Mouse (Mus musculus): ENCODE data around the gene Rd3l. TPM values are rescaled to one million over a fixed set of nuclear protein-coding genes. Genes with fewer than 3 reads are reported as not detected.

The Rd3l gene
- polyA plus RNA-seq, 1 experiment from 2014 or later, result not detected

- Histone ChIP-seq H3K27ac (no peak overlapping the region), H3K9me3 (replicated peaks) (no peaks in the 10 kb centered on the region), H3K9ac (no peak overlapping the region), H3K36me3 (no peaks in the 10 kb centered on the region), H3K4me3 (no peak overlapping the region), H3K4me2 (replicated peaks) (no peak overlapping the region), H3K27me3 (peaks cover 8% of the 10 kb centered on the region; the same call in 1 of the 2 replicates), H3K4me1 (peaks cover 27% of the 10 kb centered on the region)
- ATAC-seq (ENCODE audit: low FRiP score), result no peak
- WGBS, result 45% methylated on average over 24 of the region's 24 CpGs
These were observed 44.2 kb downstream of the Rd3l start for GRCm38 (mm10) chr12:111936706-111937550.

- WGBS, result 82% methylated on average over 2 of the region's 2 CpGs
- H3K9ac ChIP-seq, result no peak overlapping the region
- H3K4me1 ChIP-seq, result peaks cover 27% of the 10 kb centered on the region
These were observed 47.1 kb downstream of the Rd3l start for GRCm38 (mm10) chr12:111933971-111934370.

GRCm38 (mm10) chr12:111933032-111933704 lies 47.9 kb downstream of the Rd3l start:
- no peak overlapping the region for H3K4me2 ChIP-seq (replicated peaks)
- H3K4me1 ChIP-seq, result peaks cover 27% of the 10 kb centered on the region
- 71% methylated on average over 11 of the region's 11 CpGs for WGBS
- no peak overlapping the region for H3K27ac ChIP-seq
- no peak overlapping the region for H3K9ac ChIP-seq
- H3K36me3 ChIP-seq, result no peaks in the 10 kb centered on the region
- no peak overlapping the region for H3K4me3 ChIP-seq
- H3K9me3 ChIP-seq (replicated peaks), result no peaks in the 10 kb centered on the region
- ATAC-seq (ENCODE audit: low FRiP score), result no peak
- peaks cover 3% of the 10 kb centered on the region; the same call in 1 of the 2 replicates for H3K27me3 ChIP-seq

More at GRCm38 (mm10) chr12:111933971-111934370, 47.1 kb downstream of the Rd3l start:
- Histone ChIP-seq H3K4me2 (replicated peaks) (no peak overlapping the region), H3K9me3 (replicated peaks) (no peaks in the 10 kb centered on the region), H3K36me3 (no peaks in the 10 kb centered on the region), H3K27me3 (peaks cover 3% of the 10 kb centered on the region; the same call in 1 of the 2 replicates), H3K4me3 (no peak overlapping the region), H3K27ac (no peak overlapping the region)
- ATAC-seq (ENCODE audit: low FRiP score), result no peak

GRCm38 (mm10) chr12:111932513-111932912 lies 48.6 kb downstream of the Rd3l start:
- no peak overlapping the region for H3K9ac ChIP-seq
- no peak overlapping the region for H3K27ac ChIP-seq
- H3K9me3 ChIP-seq (replicated peaks), result no peaks in the 10 kb centered on the region
- no peaks in the 10 kb centered on the region for H3K36me3 ChIP-seq
- H3K4me1 ChIP-seq, result peaks cover 22% of the 10 kb centered on the region
- H3K4me2 ChIP-seq (replicated peaks), result no peak overlapping the region
- ATAC-seq (ENCODE audit: low FRiP score), result no peak
- peaks cover 3% of the 10 kb centered on the region; the same call in 1 of the 2 replicates for H3K27me3 ChIP-seq
- no peak overlapping the region for H3K4me3 ChIP-seq
- WGBS, result 51% methylated on average over 3 of the region's 3 CpGs

GRCm38 (mm10) chr12:111931411-111932025 lies 49.6 kb downstream of the Rd3l start:
- 87% methylated on average over 9 of the region's 9 CpGs for WGBS
- no peak for ATAC-seq (ENCODE audit: low FRiP score)
- Histone ChIP-seq H3K4me1 (peaks cover 15% of the 10 kb centered on the region), H3K9me3 (replicated peaks) (no peaks in the 10 kb centered on the region), H3K27ac (no peak overlapping the region), H3K9ac (no peak overlapping the region), H3K4me2 (replicated peaks) (no peak overlapping the region), H3K36me3 (no peaks in the 10 kb centered on the region), H3K27me3 (peaks cover 3% of the 10 kb centered on the region; the same call in 1 of the 2 replicates), H3K4me3 (no peak overlapping the region)

Other genes starting within 250 kb of the Rd3l start
- 430 and 446 TPM in 2 replicates for gene Klc1, start 222.5 kb downstream of the Rd3l start, polyA plus RNA-seq (2016; fragmentation: Nextera tagmentation; extraction: Ambion mirVana)
- 5.8 and 6.4 TPM in 2 replicates for gene Xrcc3, start 167.4 kb downstream of the Rd3l start, polyA plus RNA-seq (2016; fragmentation: Nextera tagmentation; extraction: Ambion mirVana)
- 53.5 and 56.8 TPM in 2 replicates for gene Zfyve21, start 167.1 kb downstream of the Rd3l start, polyA plus RNA-seq (2016; fragmentation: Nextera tagmentation; extraction: Ambion mirVana)
- 18.5 and 21.4 TPM in 2 replicates for gene Ppp1r13b, start 73.2 kb downstream of the Rd3l start, polyA plus RNA-seq (2016; fragmentation: Nextera tagmentation; extraction: Ambion mirVana)
- gene Atp5mpl, start 14.3 kb downstream of the Rd3l start, polyA plus RNA-seq (2016; fragmentation: Nextera tagmentation; extraction: Ambion mirVana), result 524 and 615 TPM in 2 replicates
- 0.36 and 0.63 TPM in 2 replicates for gene Tdrd9, start 9.8 kb downstream of the Rd3l start, polyA plus RNA-seq (2016; fragmentation: Nextera tagmentation; extraction: Ambion mirVana)
- 0.66 and 1.2 TPM in 2 replicates for gene Aspg, start 125.4 kb upstream of the Rd3l start, polyA plus RNA-seq (2016; fragmentation: Nextera tagmentation; extraction: Ambion mirVana)
- gene Kif26a, start 164.9 kb upstream of the Rd3l start, polyA plus RNA-seq (2016; fragmentation: Nextera tagmentation; extraction: Ambion mirVana), result 5.0 and 5.1 TPM in 2 replicates

Data from hindbrain, embryonic 12.5 days (tissue).